Mouse (Mus musculus) thymus, postnatal 36 days (tissue): Measurements from ENCODE around the gene Olfr324.
A peak's percentile ranks its signal among the peaks of the same experiment; 100 is the strongest.

ENCODE experiments used
- DNase-seq, 2 experiments: peaks; one replicate each; pipeline ENCODE4 v3.0.0; 2022; ENCODE audit warnings: mixed read lengths in 2 of 2

Gene Olfr324

GRCm38 (mm10) chr11:58594814-58595213 lies at the start of gene Olfr324:
Olfr324 (plus strand) TSS chr11:58595114.
- no peak for DNase-seq

- DNase-seq, result no peak
These were observed 48.6 kb upstream of the Olfr324 start, which contains the start of gene Olfr329-ps for GRCm38 (mm10) chr11:58546322-58546721. Olfr329-ps (minus strand) TSS chr11:58546422.

- no peak for DNase-seq
These were observed 39.4 kb upstream of the Olfr324 start, which contains the start of gene Olfr328 for GRCm38 (mm10) chr11:58555536-58555935. Olfr328 (minus strand) TSS chr11:58555636.

GRCm38 (mm10) chr11:58570405-58570804 lies 24.5 kb upstream of the Olfr324 start, which contains the start of gene Olfr224:
Olfr224 (minus strand) TSS chr11:58570553.
- no peak for DNase-seq

- DNase-seq, result no peak
These were observed 17.5 kb upstream of the Olfr324 start, which contains the start of gene Olfr325 for GRCm38 (mm10) chr11:58577430-58577829. Olfr325 (plus strand) TSS chr11:58577730.

GRCm38 (mm10) chr11:58578636-58579035 lies 16.3 kb upstream of the Olfr324 start:
- DNase-seq, result no peak

- peak; percentile 23 to 41 for DNase-seq
These were observed 7.0 kb upstream of the Olfr324 start for GRCm38 (mm10) chr11:58587898-58588348.

- DNase-seq, result no peak
These were observed 6.2 kb upstream of the Olfr324 start for GRCm38 (mm10) chr11:58588620-58589250.

GRCm38 (mm10) chr11:58597837-58598236 lies 2.9 kb downstream of the Olfr324 start:
- DNase-seq, result no peak

GRCm38 (mm10) chr11:58602062-58602461 lies 7.1 kb downstream of the Olfr324 start:
- DNase-seq, result no peak

GRCm38 (mm10) chr11:58602800-58603560 lies 8.1 kb downstream of the Olfr324 start:
- no peak for DNase-seq

GRCm38 (mm10) chr11:58604688-58605087 lies 9.8 kb downstream of the Olfr324 start:
- DNase-seq, result no peak

- no peak for DNase-seq
These were observed 10.3 kb downstream of the Olfr324 start for GRCm38 (mm10) chr11:58605228-58605627.

GRCm38 (mm10) chr11:58606177-58606919 lies 11.4 kb downstream of the Olfr324 start:
- DNase-seq, result no peak

- DNase-seq, result no peak
These were observed 12.1 kb downstream of the Olfr324 start for GRCm38 (mm10) chr11:58607030-58607429.

GRCm38 (mm10) chr11:58613359-58613758 lies 18.4 kb downstream of the Olfr324 start:
- DNase-seq, result no peak

- no peak for DNase-seq
These were observed 19.6 kb downstream of the Olfr324 start for GRCm38 (mm10) chr11:58614526-58614925.

GRCm38 (mm10) chr11:58615975-58616374 lies 21.1 kb downstream of the Olfr324 start, which contains the start of gene 2210407C18Rik:
2210407C18Rik (minus strand) TSS chr11:58616075.
- DNase-seq, result no peak

GRCm38 (mm10) chr11:58618369-58618768 lies 23.5 kb downstream of the Olfr324 start:
- no peak for DNase-seq

GRCm38 (mm10) chr11:58618793-58619192 lies 23.9 kb downstream of the Olfr324 start:
- no peak for DNase-seq

GRCm38 (mm10) chr11:58626146-58626545 lies 31.2 kb downstream of the Olfr324 start:
- no peak for DNase-seq

- DNase-seq, result no peak
These were observed 35.5 kb downstream of the Olfr324 start, which contains the start of gene Olfr323 for GRCm38 (mm10) chr11:58630401-58630800. Olfr323 (minus strand) TSS chr11:58630501.

GRCm38 (mm10) chr11:58634878-58635277 lies 40.0 kb downstream of the Olfr324 start:
- DNase-seq, result no peak
